Mouse (Mus musculus): Measurements from ENCODE around the gene D10Wsu102e.

- no peak for TF ChIP-seq CTCF (IDR thresholded peaks at IDR 0.05; ENCODE audit: low read depth, low read length)
- no peak for TF ChIP-seq POLR2A (IDR thresholded peaks at IDR 0.05; ENCODE audit: borderline replicate concordance, low read depth, low read length)
Observed at GRCm38 (mm10) chr10:83356416-83356815, 3.6 kb upstream of the D10Wsu102e start.

Measured in bone marrow macrophage, adult 2 months (primary cell).